Mouse (Mus musculus): ENCODE measurements at regions not wholly inside any gene's neighbourhood (a gene's known extent, or its start where the extent isn't known, plus 50 kb on each side); places are given as distances from the start of the nearest gene placed in this dataset.

GRCm38 (mm10) chr7:74719321-74719720 is 164.7 kb upstream of the Slco3a1 start:
- TF ChIP-seq CTCF (IDR thresholded peaks at IDR 0.05), result no peak
- intact Hi-C loops (cut with DNase I), result loop anchor here (5.0 to 10.0 kb wide), 4 partner anchors 155 to 383 kb away; no protein-coding TSS in a partner anchor
- peak; percentile 44 to 55 for DNase-seq (ENCODE audit: extremely low spot score in 1 of 2, low spot score in 2 of 2)
- H3K4me3 ChIP-seq, result no peak overlapping the region
- no peak overlapping the region for H3K27ac ChIP-seq

DNA sequence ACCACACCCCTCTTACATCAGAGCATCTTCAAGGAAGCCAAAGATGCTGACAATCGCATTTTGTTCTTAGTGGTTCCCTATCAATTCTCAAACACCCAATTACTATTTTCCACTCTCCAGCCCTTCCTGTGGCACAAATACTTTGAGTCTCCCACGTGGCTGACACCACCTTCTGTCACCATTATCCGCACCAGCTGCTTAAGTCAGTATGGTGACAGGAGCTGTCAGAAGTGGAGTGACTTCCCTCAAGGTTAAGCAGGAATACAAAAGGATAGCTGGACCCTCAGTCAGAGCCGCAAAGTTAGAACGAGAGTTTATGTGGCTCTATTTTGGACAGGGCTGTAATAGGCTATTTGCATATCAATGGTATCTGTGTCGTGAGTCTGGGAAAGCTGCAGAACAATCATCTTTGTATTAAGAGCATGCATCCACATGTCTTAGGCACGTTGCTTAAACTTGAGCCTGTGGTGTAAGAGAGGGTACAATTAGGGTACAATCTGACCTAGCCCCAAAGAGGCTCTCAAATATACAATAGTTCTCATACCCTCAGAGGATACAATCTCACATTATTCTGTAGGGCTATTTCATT is 155.5 kb upstream of the Slco3a1 start:
- intact Hi-C loops (cut with DNase I), result loop anchor here (10.0 kb wide), 1 partner anchor 165 kb away; no protein-coding TSS in a partner anchor
- DNase-seq (ENCODE audit: extremely low spot score in 1 of 2, low spot score in 2 of 2), result no peak
- no peak overlapping the region for H3K27ac ChIP-seq

GRCm38 (mm10) chr7:74709006-74709405 is 154.4 kb upstream of the Slco3a1 start:
- peak; percentile 12 for DNase-seq (ENCODE audit: extremely low spot score in 1 of 2, low spot score in 2 of 2)
- no peak for TF ChIP-seq CTCF (IDR thresholded peaks at IDR 0.05)
- intact Hi-C loops (cut with DNase I), result no loop called here
- Histone ChIP-seq H3K4me3 (no peak overlapping the region), H3K27ac (peak overlapping the region; percentile 68; the same call in 1 of the 2 replicates)

More for the DNA sequence above, 155.5 kb upstream of the Slco3a1 start:
- TF ChIP-seq CTCF (IDR thresholded peaks at IDR 0.05), result no peak
- H3K4me3 ChIP-seq, result no peak overlapping the region

DNA sequence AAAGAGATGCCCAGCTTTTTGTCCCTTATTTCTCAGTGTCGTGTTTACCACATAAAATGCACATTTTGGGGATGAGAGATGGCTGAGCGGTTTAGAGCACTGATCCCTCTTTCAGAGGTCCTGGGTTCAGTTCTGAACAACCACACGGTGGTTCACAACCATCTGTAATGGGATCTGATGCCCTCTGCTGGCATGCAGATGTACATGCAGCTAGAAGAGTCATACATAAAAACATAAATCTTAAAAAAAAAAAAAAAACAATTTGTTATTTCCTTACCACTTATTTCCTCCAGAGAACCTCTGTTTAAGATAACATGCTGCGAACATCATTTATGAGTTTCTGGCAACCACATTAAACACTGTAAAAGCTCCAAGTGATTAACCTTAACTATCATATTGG is 149.0 kb upstream of the Slco3a1 start:
- TF ChIP-seq CTCF (IDR thresholded peaks at IDR 0.05), result peak; percentile 25

DNA sequence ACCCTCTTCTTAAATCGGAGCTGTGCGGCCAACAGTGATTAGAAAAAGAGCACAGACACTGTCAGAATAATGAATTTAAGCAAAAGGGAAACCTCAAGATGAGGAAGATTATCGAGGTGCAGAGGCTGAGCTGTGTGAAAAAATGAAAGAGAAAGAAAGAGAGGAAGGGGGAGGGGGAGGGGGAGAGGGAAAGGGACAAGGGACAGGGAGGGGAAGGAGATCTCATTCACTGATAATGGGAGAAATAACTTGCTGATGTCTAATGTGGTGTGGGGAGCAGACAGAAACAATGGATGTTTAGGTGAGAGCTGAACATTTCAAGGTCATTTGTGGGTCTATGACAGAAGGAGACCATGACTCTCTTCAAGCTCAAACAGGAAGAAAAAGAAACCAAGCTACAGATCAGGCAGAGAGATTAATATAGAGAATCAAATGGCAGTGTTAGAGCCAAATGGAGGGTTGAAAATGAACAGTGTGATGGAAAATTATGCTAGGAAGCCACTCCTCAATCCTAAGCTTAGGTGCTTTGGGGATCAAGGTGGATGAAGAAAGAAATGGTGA is 143.3 kb upstream of the Slco3a1 start:
- Histone ChIP-seq H3K27ac (no peak overlapping the region), H3K4me3 (no peak overlapping the region)
- no peak for DNase-seq (ENCODE audit: extremely low spot score in 1 of 2, low spot score in 2 of 2)
- TF ChIP-seq CTCF (IDR thresholded peaks at IDR 0.05), result no peak
- intact Hi-C loops (cut with DNase I), result no loop called here

More for the DNA sequence above, 149.0 kb upstream of the Slco3a1 start:
- H3K27ac ChIP-seq, result no peak overlapping the region
- no peak overlapping the region for H3K4me3 ChIP-seq
- DNase-seq (ENCODE audit: extremely low spot score in 1 of 2, low spot score in 2 of 2), result no peak
- intact Hi-C loops (cut with DNase I), result no loop called here

DNA sequence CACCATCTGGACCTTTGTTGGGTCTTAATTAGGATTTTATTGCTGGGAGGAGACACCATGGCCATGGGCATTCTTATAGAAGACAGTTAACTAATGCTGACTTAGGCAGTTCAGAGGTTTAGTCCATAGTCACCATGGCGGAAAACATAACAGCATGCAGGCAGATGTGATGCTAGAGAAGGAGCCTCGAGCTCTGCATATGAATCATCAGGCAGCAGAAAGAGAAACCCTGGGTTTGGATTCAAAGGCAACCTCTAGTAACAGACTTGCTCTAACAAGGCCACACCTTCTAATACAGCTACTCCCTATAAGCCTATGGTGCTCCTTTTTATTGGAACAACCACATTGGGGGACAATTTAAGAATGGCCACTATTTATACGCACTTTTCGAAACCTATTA is 141.7 kb upstream of the Slco3a1 start:
- no peak for TF ChIP-seq CTCF (IDR thresholded peaks at IDR 0.05)
- Histone ChIP-seq H3K4me3 (no peak overlapping the region), H3K27ac (no peak overlapping the region)
- DNase-seq (ENCODE audit: extremely low spot score in 1 of 2, low spot score in 2 of 2), result no peak
- intact Hi-C loops (cut with DNase I), result no loop called here

DNA sequence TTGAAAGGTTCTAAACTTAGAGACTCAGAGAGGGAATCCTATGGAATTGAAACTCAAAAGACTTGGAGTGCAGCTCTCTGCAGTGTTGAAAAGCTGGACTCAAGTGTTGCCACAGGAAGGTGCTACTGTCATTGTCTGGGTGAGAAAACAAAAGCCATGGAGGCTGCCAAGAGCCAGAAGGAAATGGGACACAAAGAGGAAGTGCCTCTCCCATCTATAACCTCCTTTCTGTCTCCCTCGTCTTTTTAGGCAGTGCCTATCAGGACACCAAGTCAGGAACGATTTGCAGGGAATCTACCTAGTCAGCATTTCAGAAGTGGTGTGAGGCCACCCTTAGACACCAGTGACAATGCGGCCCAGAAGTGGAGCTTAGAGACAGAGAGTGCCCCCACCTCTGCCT is 138.5 kb upstream of the Slco3a1 start:
- intact Hi-C loops (cut with DNase I), result no loop called here
- DNase-seq (ENCODE audit: extremely low spot score in 1 of 2, low spot score in 2 of 2), result no peak
- TF ChIP-seq CTCF (IDR thresholded peaks at IDR 0.05), result no peak
- H3K27ac ChIP-seq, result no peak overlapping the region
- no peak overlapping the region for H3K4me3 ChIP-seq

GRCm38 (mm10) chr7:74690706-74691105 is 136.1 kb upstream of the Slco3a1 start:
- DNase-seq (ENCODE audit: extremely low spot score in 1 of 2, low spot score in 2 of 2), result no peak
- Histone ChIP-seq H3K27ac (no peak overlapping the region), H3K4me3 (no peak overlapping the region)
- TF ChIP-seq CTCF (IDR thresholded peaks at IDR 0.05), result no peak
- intact Hi-C loops (cut with DNase I), result no loop called here

GRCm38 (mm10) chr7:74688116-74688702 is 133.6 kb upstream of the Slco3a1 start:
- no peak overlapping the region for H3K4me3 ChIP-seq
- TF ChIP-seq CTCF (IDR thresholded peaks at IDR 0.05), result no peak
- no peak overlapping the region for H3K27ac ChIP-seq
- no peak for DNase-seq (ENCODE audit: extremely low spot score in 1 of 2, low spot score in 2 of 2)
- intact Hi-C loops (cut with DNase I), result no loop called here

DNA sequence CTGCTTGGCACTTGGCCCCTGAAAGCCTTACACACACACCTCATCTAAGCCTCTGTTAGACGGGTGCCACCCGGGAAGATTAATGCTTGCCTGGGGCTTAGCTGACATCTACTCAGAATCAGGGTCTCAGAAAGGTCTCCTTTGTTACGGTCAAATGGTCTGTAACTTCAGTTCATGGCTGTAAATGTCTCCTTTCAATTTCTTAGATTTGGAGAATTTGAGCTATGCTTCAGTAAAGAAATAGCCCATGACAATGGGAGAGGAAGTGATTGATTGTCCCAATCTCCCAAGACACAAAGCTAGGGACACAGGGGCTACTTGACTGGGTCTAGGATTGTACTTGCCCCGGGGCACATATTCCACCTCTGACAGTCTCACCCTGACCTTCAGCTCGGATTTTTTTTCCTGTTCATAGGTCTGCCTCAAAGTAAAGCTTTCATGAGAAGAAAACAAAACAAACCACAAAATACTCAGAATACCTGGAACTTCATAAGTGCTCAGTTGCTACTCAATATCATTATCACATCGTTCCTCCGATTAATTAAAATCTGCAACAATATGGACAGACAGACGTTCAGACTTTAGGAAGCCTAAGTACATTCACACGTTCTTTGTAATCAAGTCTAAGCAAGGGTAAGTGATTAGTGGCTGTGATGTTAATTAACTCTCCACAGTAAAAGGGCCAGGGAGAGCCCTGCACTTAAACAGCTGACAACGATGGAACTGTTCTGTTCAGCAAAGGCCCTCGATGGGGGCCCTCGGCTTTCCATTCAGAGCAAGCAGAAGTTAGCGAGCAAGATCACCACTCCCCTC is 132.9 kb upstream of the Slco3a1 start:
- H3K27ac ChIP-seq, result no peak overlapping the region
- no peak for TF ChIP-seq CTCF (IDR thresholded peaks at IDR 0.05)
- intact Hi-C loops (cut with DNase I), result no loop called here
- DNase-seq (ENCODE audit: extremely low spot score in 1 of 2, low spot score in 2 of 2), result no peak
- no peak overlapping the region for H3K4me3 ChIP-seq

- no peak overlapping the region for H3K4me3 ChIP-seq
- no peak for DNase-seq (ENCODE audit: extremely low spot score in 1 of 2, low spot score in 2 of 2)
- TF ChIP-seq CTCF (IDR thresholded peaks at IDR 0.05), result no peak
- no peak overlapping the region for H3K27ac ChIP-seq
- intact Hi-C loops (cut with DNase I), result no loop called here
These were observed 129.4 kb upstream of the Slco3a1 start for GRCm38 (mm10) chr7:74683979-74684378.
